Mouse (Mus musculus) liver, adult (tissue): ENCODE results near the gene Creb5.

Experiments used
- GATA4 ChIP-seq: IDR thresholded peaks from 2 replicates; pipeline ENCODE4 v1.6.1; 2014; ENCODE audit warnings: mild to moderate bottlenecking, low read length; ENCODE audit not compliant: insufficient replicate concordance

Creb5 gene

DNA sequence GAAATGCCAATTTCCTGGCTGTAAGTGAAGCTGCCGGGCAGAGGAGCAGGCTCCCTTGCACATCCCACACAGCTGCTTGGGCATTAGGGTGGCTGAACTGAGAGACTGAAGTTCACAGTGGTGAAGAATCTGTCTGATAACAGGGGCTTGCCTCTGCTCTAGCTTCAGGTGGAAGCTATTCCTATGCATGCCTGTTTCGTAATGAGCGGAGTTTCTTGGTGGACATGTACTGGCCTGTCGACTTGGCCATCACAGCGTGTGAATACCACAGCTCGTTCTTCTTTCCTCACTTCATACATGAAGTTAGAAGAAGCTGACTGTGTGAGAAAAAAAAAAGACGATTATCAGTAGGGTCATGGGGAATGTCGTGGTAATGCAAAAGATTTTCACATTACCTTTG lies 393.0 kb downstream of the Creb5 start:
- TF ChIP-seq GATA4 = no peak

DNA sequence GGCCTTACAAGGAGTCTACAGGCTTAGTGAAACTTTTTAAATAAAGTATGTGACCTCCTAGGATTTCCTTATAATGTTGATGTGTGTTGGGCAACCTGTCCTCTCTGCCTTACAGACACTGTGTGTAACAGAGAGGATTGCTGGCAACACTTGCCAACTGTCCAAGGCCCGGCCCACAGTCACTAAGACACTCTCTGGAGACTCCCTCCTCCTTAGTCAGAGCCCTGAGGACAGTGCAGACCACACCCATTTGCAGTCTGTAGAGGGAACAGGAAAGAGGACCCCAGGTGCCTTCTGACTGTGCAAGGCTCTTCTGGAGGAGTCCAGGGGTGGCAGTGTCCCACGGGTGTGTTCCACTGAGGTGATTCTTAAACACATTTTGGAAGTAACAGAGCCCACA lies 397.3 kb downstream of the Creb5 start:
- no peak for TF ChIP-seq GATA4

DNA sequence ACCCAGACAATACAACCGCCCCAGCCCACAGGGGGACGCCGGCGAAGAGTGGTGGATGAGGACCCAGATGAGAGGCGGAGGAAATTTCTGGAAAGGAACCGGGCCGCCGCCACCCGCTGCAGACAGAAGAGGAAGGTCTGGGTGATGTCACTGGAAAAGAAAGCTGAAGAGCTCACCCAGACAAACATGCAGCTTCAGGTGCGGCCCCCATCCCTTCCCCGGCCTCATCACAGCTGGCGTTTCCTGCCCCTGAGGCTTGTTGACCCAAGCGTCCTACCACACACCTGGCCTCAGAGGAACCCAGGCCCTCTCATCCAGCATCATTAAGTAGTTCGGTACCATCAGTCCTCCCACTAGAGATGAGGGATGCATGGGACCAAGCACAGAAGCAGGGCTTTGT lies 398.3 kb downstream of the Creb5 start:
- no peak for TF ChIP-seq GATA4

DNA sequence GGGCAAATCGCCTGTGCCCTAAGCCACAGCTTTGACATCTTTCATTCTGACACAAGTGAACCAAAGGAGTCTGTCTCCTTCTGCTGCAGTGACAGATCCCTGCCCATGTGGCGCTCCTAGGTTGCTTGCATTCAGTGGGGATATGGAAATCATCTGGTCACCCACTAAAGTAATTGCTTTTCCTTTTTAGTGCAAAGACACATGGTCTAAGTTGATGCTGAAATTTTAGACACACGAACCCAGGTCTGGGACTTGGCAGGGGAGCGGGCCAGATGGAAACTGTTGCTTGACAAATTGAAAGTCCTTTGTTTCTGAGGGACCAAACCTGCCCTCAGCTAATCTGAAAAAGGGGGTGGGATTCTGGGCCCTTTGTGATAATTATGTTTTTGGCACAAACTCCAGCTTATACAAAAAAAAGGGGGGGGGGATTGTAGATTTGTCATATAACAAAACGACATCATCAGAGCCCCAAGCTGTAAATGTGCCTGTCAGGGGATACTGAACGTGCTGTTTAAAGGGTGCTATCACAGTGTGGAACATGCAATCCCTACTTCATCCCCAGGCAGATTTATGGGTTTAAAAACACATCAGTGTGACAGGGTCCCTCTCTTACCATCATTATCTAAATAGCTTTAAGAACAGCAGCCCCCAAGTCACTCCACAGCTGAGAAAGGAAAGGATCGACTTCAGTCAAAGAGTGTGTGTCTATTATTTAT lies 401.9 kb downstream of the Creb5 start:
- no peak for TF ChIP-seq GATA4

DNA sequence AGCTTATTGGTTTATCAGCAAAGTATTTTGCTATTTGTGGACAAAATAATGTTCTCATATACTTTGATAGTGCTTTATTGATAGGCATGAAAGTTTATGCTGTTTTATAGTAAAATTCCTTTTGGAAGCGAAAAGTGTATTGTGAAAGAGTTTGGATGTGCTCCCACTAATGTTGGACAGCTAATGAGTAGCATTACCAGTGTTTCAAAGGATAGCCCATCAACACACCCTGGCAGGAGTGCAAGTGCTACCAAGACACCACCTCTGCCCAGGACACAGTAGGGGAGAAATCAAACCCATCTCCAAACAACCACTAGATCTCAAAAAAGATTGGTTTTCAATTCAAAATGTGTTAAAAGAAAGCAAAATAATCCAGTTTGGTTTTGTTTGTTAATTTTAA lies 403.9 kb downstream of the Creb5 start:
- TF ChIP-seq GATA4 = no peak

DNA sequence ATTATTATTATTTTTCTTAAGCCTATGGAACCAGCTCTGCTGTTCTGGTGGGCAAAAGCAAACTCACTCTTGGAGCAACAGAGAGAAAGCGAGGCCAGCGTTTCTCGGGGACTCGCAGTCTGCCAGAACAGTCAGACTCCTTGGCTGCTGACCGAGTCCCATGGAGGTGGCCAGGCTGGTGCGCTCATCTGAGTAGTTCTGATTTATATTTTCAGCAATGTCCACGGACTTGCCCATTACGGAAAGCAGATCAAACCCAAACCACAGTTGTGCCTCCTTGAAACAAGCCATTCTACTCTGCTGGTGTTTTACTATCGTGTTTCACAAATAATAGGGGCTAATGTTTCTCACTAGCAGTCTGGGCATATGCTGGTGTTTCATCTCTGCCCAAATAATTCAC lies 408.1 kb downstream of the Creb5 start:
- no peak for TF ChIP-seq GATA4

DNA sequence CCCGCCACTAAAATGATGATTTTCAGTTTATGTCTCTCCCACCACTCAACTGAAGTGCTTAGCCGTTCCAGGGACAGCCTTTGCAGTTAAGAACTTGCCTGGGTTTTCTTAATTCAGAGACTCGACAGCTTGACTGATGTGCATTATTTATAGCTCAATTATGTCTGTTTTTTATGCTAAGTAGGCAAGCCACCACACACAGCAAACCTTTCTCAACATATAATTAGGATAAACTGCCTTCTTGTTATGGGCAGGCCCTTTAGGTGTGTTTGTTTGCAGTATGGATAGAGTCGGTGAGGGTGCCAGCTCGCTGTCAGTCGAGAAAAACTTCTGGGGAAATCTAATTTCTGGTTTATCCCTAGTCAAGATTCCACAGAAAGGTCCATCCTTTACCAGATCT lies 409.4 kb downstream of the Creb5 start:
- TF ChIP-seq GATA4 = no peak

DNA sequence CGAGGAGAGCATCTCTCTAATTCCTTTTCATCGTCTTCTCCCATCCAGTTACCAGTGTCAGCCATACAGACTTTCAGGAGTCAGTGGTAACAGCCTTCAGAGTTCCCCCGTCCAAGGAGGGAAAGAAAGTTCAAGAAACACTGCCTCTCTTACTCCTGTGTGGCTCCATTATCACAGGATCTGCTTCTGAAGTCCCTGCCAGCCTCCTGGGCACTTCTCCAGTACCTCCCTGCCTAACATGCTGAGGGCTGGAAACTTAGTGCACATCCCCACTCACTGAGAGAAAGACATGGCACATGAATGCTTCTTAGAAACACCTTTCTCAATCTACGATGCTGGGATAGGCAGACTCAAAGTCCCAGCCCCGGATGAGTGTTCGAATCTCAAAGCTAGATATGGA lies 409.9 kb downstream of the Creb5 start:
- TF ChIP-seq GATA4 = no peak

DNA sequence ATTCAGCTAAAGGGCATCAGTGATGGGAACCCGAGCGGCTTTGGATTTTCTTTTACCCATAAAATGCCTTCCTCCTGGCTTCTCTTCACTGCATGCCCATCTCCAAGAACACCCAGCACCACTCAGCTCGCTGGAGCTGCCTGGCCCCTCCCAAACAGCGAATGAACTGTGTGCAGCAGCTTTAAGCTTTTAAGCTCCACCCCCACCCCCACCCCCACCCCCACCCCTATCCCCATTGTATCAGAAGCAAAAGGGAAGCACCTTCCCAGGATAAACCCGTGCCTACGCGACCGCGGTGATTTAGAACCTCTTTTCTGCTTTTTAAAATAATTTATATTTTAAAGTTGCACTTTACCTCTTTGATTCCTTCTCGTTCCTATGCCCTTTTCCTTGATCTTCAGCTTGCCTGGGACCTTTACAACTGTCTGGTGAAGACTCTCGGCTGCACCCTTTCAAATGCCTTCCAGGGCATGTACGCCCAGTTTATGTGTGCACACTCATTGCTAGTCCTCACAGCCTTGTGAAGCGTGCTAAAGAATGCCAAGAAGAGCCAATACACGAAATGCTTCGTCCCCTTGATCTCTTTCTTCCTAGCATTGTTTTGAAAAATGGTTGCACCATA lies 411.2 kb downstream of the Creb5 start:
- no peak for TF ChIP-seq GATA4

DNA sequence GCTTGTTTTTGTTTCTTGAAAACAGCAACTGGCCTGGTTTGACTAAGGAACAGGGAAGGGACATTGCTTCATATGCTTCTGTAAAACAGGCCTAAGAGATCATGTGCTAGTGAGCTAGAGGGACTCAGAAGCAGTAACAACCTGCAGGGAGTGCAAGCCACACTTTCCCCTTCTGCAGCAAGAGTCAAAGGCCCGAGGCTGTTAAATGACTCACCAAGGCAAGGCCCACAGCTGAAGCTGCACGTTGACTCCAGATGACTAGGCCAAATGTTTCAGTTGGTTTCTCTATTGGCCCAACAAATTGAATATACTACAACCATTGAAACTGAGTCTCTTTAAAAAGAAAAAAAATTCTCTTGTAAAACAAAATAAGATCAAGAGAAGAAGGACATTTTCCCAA lies 417.4 kb downstream of the Creb5 start:
- TF ChIP-seq GATA4 = no peak

DNA sequence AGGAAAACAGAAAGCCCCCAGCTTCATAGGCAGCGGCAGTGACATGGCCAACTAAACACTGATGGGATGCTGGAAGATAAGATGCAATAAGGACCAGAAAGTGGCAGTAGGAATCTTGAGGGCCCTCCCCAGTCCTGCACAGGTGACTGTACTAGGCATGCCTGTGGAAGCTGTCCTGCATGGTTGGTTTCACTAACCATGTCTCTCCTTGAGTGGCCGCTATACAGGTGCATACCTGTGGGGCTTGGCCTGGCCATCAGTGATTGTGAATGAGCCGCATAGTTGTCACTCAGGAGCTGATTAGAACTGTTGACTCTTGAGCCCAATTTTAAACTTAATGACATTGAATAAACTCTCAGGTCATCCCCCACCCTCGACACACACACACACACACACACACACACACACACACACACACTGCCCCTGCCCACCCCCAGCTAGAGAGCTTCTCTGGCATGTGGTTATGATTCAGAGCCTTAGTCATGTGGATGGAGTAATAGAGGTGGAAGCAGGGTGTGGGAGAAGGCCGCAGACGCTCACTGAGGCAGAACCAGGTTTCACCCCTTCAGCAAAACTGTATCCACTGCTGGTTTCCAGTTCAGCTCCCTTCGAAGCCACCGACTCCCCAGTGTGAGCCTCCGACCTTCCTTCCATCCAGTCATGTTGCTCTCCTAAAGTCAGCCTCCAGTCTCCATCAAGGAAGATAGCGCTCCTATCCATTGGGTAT lies 419.7 kb downstream of the Creb5 start:
- TF ChIP-seq GATA4 = no peak

DNA sequence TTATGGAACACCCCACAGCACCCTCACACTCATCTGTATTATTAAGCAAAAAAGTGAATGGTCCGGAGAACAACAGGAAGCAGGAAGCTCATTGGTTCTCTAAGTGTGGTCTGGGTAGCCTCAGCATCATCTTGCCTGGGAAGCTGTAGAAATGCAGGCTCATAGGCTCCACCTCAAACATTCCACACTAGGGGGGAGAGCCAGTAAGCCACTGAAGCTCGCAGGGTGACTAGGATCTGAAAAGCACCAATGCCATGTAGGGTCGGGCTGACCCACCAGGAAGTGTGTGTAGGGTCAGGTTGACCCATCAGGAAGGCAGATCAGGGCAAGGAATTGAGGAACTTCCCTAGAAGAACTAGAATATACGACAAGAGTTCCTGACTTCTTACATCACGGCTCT lies 420.7 kb downstream of the Creb5 start:
- no peak for TF ChIP-seq GATA4

DNA sequence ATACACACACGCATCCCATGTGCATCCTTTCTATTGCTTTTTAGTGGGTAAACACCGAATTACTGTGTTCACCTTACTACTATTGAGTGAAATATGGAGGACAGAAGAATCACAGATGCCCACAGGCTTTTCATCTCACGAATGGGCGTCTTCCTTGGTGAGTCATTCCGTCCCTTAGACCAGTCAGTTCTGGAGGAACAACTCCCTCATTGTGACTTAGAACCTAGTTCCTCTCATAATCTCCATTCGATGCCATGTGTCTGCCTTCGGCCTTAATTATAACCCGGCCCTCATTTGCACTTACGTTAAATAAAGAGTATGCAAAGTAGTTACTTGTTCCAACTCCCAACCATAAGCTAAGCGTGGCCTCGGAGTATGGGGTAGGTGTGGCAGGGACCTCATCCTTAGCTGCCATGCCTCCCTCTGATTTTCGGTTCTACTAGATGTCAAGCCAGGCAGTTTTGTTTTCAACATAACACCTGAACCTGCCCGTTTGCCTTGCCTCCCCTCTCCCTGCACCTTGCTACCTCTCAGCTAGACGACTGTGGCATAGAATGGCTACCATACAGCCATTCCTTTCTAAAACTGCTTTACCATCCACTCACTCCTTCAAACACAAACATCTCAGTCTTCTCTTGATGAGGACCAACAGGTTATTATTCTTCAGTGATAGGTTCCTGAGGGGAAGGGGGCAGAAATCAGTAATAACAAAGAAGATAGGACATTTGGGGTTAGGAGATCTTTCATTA lies 422.8 kb downstream of the Creb5 start:
- no peak for TF ChIP-seq GATA4

DNA sequence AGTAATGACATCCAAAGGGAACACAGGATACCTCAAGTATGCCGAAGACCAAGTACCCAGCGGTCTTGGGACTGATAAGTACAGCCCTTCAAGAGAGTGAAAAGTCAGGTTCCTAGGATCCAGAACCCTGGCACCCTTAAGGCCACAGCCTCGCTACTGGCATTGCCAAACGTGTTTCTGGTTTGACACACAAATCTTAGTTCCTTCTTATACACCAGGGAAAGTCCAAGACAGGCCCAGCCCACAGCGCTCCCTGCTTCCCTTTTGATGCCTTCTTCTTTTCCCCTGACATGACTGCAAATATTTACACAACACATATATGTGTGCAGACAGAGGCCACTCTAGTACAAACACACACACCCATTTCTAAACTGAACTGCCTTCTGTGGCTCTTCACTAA lies 423.5 kb downstream of the Creb5 start:
- no peak for TF ChIP-seq GATA4

DNA sequence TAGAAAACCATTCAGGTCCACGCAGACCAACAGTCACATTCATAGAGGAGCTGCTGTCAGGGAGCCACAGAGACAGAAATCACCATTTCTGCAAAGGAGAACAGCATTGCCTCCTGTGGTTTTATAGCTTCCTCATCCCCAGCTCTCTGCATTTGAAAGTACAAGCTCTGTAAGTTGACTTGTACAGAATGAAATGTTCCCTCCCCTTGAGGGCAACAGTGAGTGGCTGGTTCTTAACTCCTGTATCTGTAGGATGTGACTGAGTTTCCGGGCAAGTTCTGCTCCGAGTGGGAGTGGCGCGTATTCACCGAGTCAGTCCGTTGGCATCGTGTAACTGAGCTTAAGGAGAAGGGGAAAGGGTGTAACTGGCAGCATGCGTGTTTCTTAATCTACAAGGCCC lies 426.1 kb downstream of the Creb5 start:
- TF ChIP-seq GATA4 = no peak

DNA sequence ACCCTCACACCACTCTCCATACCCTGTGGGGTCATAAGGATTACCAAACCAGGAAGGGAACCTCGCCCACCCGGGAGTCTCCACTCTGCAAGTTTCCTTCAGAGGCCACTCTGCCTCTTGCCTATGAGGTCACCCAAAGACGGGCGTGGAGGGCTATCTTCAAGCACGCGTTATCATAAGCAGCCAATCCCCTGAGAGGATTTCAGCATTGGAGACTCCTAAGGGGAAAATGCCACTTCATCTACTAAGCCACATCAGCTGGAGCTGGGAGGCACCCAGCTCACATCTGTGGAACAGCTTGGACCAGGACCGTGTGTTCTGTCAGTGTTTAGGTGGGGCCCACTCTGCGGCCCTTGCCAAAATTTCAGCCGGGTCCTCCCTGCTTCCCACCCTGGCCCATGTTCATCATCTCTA lies 427.8 kb downstream of the Creb5 start:
- TF ChIP-seq GATA4 = no peak

DNA sequence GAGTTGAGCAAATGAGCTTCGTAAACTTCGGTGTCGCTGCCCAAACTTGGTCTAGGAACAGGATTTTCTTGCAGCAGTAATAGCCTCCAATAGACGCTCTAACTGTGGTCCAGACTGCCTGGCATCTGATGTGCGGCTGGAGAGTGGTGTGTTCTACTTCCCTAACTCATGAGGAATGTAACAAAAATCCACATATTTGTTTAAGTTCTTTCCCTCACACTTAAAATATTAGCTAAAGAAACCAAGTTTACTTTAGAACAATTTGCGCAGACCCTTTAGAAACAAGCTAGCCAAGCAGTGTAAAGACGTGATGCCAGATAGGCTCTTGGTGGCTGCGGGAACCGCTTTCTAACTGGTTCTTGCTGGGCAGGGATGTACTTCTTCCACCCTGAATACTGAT lies 428.9 kb downstream of the Creb5 start:
- no peak for TF ChIP-seq GATA4
